Mouse (Mus musculus) forebrain, embryonic 12.5 days (tissue): Measurements from ENCODE around the gene Lpar2. TPM values are rescaled to one million over a fixed set of nuclear protein-coding genes. Genes with fewer than 3 reads are reported as not detected.

Source experiments
- ATAC-seq: fragments of 200-750 bp; cut with Nextera tagmentation; 2 replicates; pipeline ENCODE4 v1.8.0; 2017; ENCODE audit warnings: moderate TSS enrichment; ENCODE audit not compliant: low FRiP score
- H3K27ac ChIP-seq: fragments of 300-500 bp; sonication (generic); 2 replicates; pipeline ENCODE4 v1.5.1; 2016; ENCODE audit warnings: mild to moderate bottlenecking
- H3K27me3 ChIP-seq: fragments of 300-500 bp; sonication (generic); 2 replicates; pipeline ENCODE4 v1.6.1; 2016; ENCODE audit warnings: mild to moderate bottlenecking
- H3K36me3 ChIP-seq: fragments of 300-500 bp; sonication (generic); replicated peaks from 2 replicates; pipeline ENCODE4 v1.6.1; 2016; ENCODE audit warnings: mild to moderate bottlenecking
- H3K4me1 ChIP-seq: fragments of 300-500 bp; sonication (generic); 2 replicates; pipeline ENCODE4 v1.6.1; 2016
- H3K4me2 ChIP-seq: fragments of 300-500 bp; sonication (generic); 2 replicates; pipeline ENCODE4 v1.6.1; 2016; ENCODE audit warnings: mild to moderate bottlenecking, moderate library complexity
- H3K4me3 ChIP-seq: fragments of 300-500 bp; sonication (generic); replicated peaks from 2 replicates; pipeline ENCODE4 v1.5.1; 2016; ENCODE audit warnings: mild to moderate bottlenecking
- H3K9ac ChIP-seq: fragments of 300-500 bp; sonication (generic); 2 replicates; pipeline ENCODE4 v1.6.1; 2016; ENCODE audit warnings: mild to moderate bottlenecking
- H3K9me3 ChIP-seq: fragments of 300-500 bp; sonication (generic); 2 replicates; pipeline ENCODE4 v1.6.1; 2016
- WGBS: fragments of 180-500 bp; shearing (Covaris S2); methylation state at CpG from one replicate; pipeline ENCODE4 v1.1.7; 2016; 5-methylcytosine and 5-hydroxymethylcytosine counted together
- polyA plus RNA-seq: library from polyadenylated mRNA; unstranded; fragments of >200 nt; fragmentation: Nextera tagmentation; extraction: Ambion mirVana; gene quantifications from 2 replicates; pipeline ENCODE4 v1.2.1, GENCODE M21; 2016

The Lpar2 gene
- polyA plus RNA-seq, 1 experiment from 2014 or later, result 1.1 TPM

GRCm38 (mm10) chr8:69808864-69809403 is 13.3 kb upstream of the Lpar2 start:
- Histone ChIP-seq H3K4me1 (peaks cover 15% of the 10 kb centered on the region), H3K4me3 (peak overlapping the region; percentile 54), H3K27me3 (no peaks in the 10 kb centered on the region), H3K9me3 (no peaks in the 10 kb centered on the region), H3K9ac (peak overlapping the region; percentile 69), H3K36me3 (peaks cover 44% of the 10 kb centered on the region), H3K4me2 (peak overlapping the region; percentile 84), H3K27ac (peak overlapping the region; percentile 50)
- peak; percentile 77 for ATAC-seq
- 4% methylated on average over 23 of the region's 23 CpGs for WGBS

GRCm38 (mm10) chr8:69809820-69810219 is 12.4 kb upstream of the Lpar2 start:
- H3K4me2 ChIP-seq, result peak overlapping the region; percentile 84
- H3K4me1 ChIP-seq, result peaks cover 15% of the 10 kb centered on the region
- H3K27ac ChIP-seq, result no peak overlapping the region
- H3K4me3 ChIP-seq, result 0 out of 2 replicates have a peak overlapping the region, but pooled peaks have one; percentile 54
- no peaks in the 10 kb centered on the region for H3K27me3 ChIP-seq
- 71% methylated on average over 3 of the region's 3 CpGs for WGBS
- no peak overlapping the region for H3K9ac ChIP-seq
- peaks cover 46% of the 10 kb centered on the region for H3K36me3 ChIP-seq
- ATAC-seq, result no peak
- H3K9me3 ChIP-seq, result no peaks in the 10 kb centered on the region

- H3K36me3 ChIP-seq, result peaks cover 56% of the 10 kb centered on the region
- no peak for ATAC-seq
- no peaks in the 10 kb centered on the region; the same call in 1 of the 2 replicates for H3K4me1 ChIP-seq
- H3K9me3 ChIP-seq, result no peaks in the 10 kb centered on the region
- no peak overlapping the region for H3K4me3 ChIP-seq
- H3K27me3 ChIP-seq, result no peaks in the 10 kb centered on the region
- 94% methylated on average over 2 of the region's 2 CpGs for WGBS
- no peak overlapping the region for H3K4me2 ChIP-seq
- H3K27ac ChIP-seq, result no peak overlapping the region
- no peak overlapping the region for H3K9ac ChIP-seq
Measured at GRCm38 (mm10) chr8:69814881-69815280, 7.3 kb upstream of the Lpar2 start.

- H3K27me3 ChIP-seq, result no peaks in the 10 kb centered on the region
- H3K4me3 ChIP-seq, result no peak overlapping the region
- H3K9ac ChIP-seq, result no peak overlapping the region
- no peak for ATAC-seq
- 91% methylated on average over 4 of the region's 4 CpGs for WGBS
- no peak overlapping the region for H3K27ac ChIP-seq
- peaks cover 61% of the 10 kb centered on the region for H3K36me3 ChIP-seq
- H3K9me3 ChIP-seq, result no peaks in the 10 kb centered on the region
- H3K4me2 ChIP-seq, result no peak overlapping the region
- no peaks in the 10 kb centered on the region for H3K4me1 ChIP-seq
Measured at GRCm38 (mm10) chr8:69815396-69815795, 6.8 kb upstream of the Lpar2 start.

- Histone ChIP-seq H3K9ac (no peak overlapping the region), H3K27me3 (0 out of 2 replicates have a peak, but pooled peaks cover 5% of the 10 kb centered on the region), H3K36me3 (peaks cover 53% of the 10 kb centered on the region), H3K4me3 (no peak overlapping the region), H3K27ac (no peak overlapping the region), H3K4me1 (peaks cover 34% of the 10 kb centered on the region), H3K4me2 (no peak overlapping the region), H3K9me3 (no peaks in the 10 kb centered on the region)
- WGBS, result 85% methylated on average over 9 of the region's 9 CpGs
- ATAC-seq, result no peak
Measured at GRCm38 (mm10) chr8:69820466-69820865, 1.8 kb upstream of the Lpar2 start.

- H3K27ac ChIP-seq, result peak overlapping the region; percentile 79; the same call in 1 of the 2 replicates
- peak; percentile 73 for ATAC-seq
- H3K4me1 ChIP-seq, result peaks cover 34% of the 10 kb centered on the region
- H3K27me3 ChIP-seq, result 0 out of 2 replicates have a peak, but pooled peaks cover 5% of the 10 kb centered on the region
- H3K4me2 ChIP-seq, result peak overlapping the region; percentile 78
- H3K9ac ChIP-seq, result peak overlapping the region; percentile 72
- H3K4me3 ChIP-seq, result peak overlapping the region; percentile 58
- peaks cover 48% of the 10 kb centered on the region for H3K36me3 ChIP-seq
- WGBS, result under 1% methylated on average over 14 of the region's 22 CpGs
- H3K9me3 ChIP-seq, result no peaks in the 10 kb centered on the region
Measured at GRCm38 (mm10) chr8:69821971-69822385, 251 bp upstream of the Lpar2 start.

GRCm38 (mm10) chr8:69826371-69826770 is 4.1 kb downstream of the Lpar2 start:
- Histone ChIP-seq H3K4me1 (peaks cover 34% of the 10 kb centered on the region), H3K9ac (no peak overlapping the region), H3K36me3 (peaks cover 47% of the 10 kb centered on the region), H3K9me3 (no peaks in the 10 kb centered on the region), H3K4me3 (no peak overlapping the region), H3K4me2 (no peak overlapping the region), H3K27me3 (0 out of 2 replicates have a peak, but pooled peaks cover 5% of the 10 kb centered on the region), H3K27ac (no peak overlapping the region)
- ATAC-seq, result no peak
- WGBS, result 95% methylated on average over 12 of the region's 12 CpGs

- no peaks in the 10 kb centered on the region for H3K9me3 ChIP-seq
- H3K27me3 ChIP-seq, result no peaks in the 10 kb centered on the region
- peaks cover 21% of the 10 kb centered on the region for H3K4me1 ChIP-seq
- peak within 1 kb of the TSS; percentile 70 for H3K4me2 ChIP-seq
- under 1% methylated on average over 38 of the region's 38 CpGs for WGBS
- peak within 1 kb of the TSS; percentile 78 for H3K9ac ChIP-seq
- peak within 1 kb of the TSS; percentile 71 for H3K4me3 ChIP-seq
- ATAC-seq, result peak; percentile 99
- peaks cover 29% of the 10 kb centered on the region for H3K36me3 ChIP-seq
- peak within 1 kb of the TSS; percentile 91 for H3K27ac ChIP-seq
Measured at GRCm38 (mm10) chr8:69832298-69832853, 10.1 kb downstream of the Lpar2 start, which contains the start of gene Pbx4. Gene Pbx4 (plus strand): TSS chr8:69832491.

- WGBS, result 82% methylated on average over 8 of the region's 8 CpGs
- no peak overlapping the region for H3K9ac ChIP-seq
- H3K36me3 ChIP-seq, result peaks cover 8% of the 10 kb centered on the region; the same call in 1 of the 2 replicates
- H3K4me1 ChIP-seq, result peaks cover 15% of the 10 kb centered on the region
- H3K4me3 ChIP-seq, result no peak overlapping the region
- ATAC-seq, result no peak
- no peaks in the 10 kb centered on the region for H3K9me3 ChIP-seq
- H3K4me2 ChIP-seq, result no peak overlapping the region
- H3K27ac ChIP-seq, result no peak overlapping the region
- H3K27me3 ChIP-seq, result no peaks in the 10 kb centered on the region
Measured at GRCm38 (mm10) chr8:69837057-69837682, 14.9 kb downstream of the Lpar2 start.

- Histone ChIP-seq H3K36me3 (peaks cover 7% of the 10 kb centered on the region; the same call in 1 of the 2 replicates), H3K4me1 (no peaks in the 10 kb centered on the region), H3K27me3 (no peaks in the 10 kb centered on the region), H3K4me2 (no peak overlapping the region), H3K4me3 (no peak overlapping the region), H3K27ac (no peak overlapping the region), H3K9me3 (no peaks in the 10 kb centered on the region), H3K9ac (no peak overlapping the region)
- WGBS, result 75% methylated on average over 3 of the region's 3 CpGs
- ATAC-seq, result no peak
Measured at GRCm38 (mm10) chr8:69847167-69848065, 25.2 kb downstream of the Lpar2 start.

GRCm38 (mm10) chr8:69848951-69849350 is 26.7 kb downstream of the Lpar2 start:
- H3K9ac ChIP-seq, result no peak overlapping the region
- peaks cover 9% of the 10 kb centered on the region; the same call in 1 of the 2 replicates for H3K36me3 ChIP-seq
- no peak overlapping the region for H3K4me3 ChIP-seq
- whole genome bisulfite sequencing, result 93% methylated on average over 8 of the region's 8 CpGs
- no peak overlapping the region for H3K4me2 ChIP-seq
- H3K27me3 ChIP-seq, result no peaks in the 10 kb centered on the region
- ATAC-seq, result no peak
- no peaks in the 10 kb centered on the region for H3K9me3 ChIP-seq
- H3K4me1 ChIP-seq, result no peaks in the 10 kb centered on the region
- no peak overlapping the region for H3K27ac ChIP-seq

- WGBS, result 38% methylated on average over 3 of the region's 3 CpGs
- no peak for ATAC-seq
- no peak overlapping the region for H3K27ac ChIP-seq
- peaks cover 9% of the 10 kb centered on the region; the same call in 1 of the 2 replicates for H3K36me3 ChIP-seq
- H3K4me3 ChIP-seq, result no peak overlapping the region
- H3K4me2 ChIP-seq, result no peak overlapping the region
- H3K4me1 ChIP-seq, result no peaks in the 10 kb centered on the region
- no peaks in the 10 kb centered on the region for H3K27me3 ChIP-seq
- H3K9ac ChIP-seq, result no peak overlapping the region
- H3K9me3 ChIP-seq, result no peaks in the 10 kb centered on the region
Measured at GRCm38 (mm10) chr8:69849899-69850298, 27.7 kb downstream of the Lpar2 start.
